Mouse (Mus musculus): ENCODE results near the gene March1.
"Not testable (repeated sequence)": the region's sequence is repeated elsewhere in the genome, so short reads cannot be mapped to it uniquely, and the experiment has no call there.

The March1 gene

GRCm38 (mm10) chr8:66323045-66323807, 705.5 kb downstream of the March1 start:
- peak; percentile 54 for DNase-seq

GRCm38 (mm10) chr8:66326396-66326795, 708.7 kb downstream of the March1 start:
- DNase-seq = no peak

- DNase-seq = no peak
Measured at GRCm38 (mm10) chr8:66332206-66332605, 714.5 kb downstream of the March1 start.

GRCm38 (mm10) chr8:66334265-66334664, 716.6 kb downstream of the March1 start:
- no peak for DNase-seq

GRCm38 (mm10) chr8:66339551-66339950, 721.9 kb downstream of the March1 start:
- no peak for DNase-seq

GRCm38 (mm10) chr8:66342928-66343327, 725.2 kb downstream of the March1 start:
- DNase-seq = no peak

GRCm38 (mm10) chr8:66362882-66363801, 745.4 kb downstream of the March1 start:
- DNase-seq = no peak

GRCm38 (mm10) chr8:66383694-66384373, 766.1 kb downstream of the March1 start:
- no peak for DNase-seq

GRCm38 (mm10) chr8:66386008-66386407, 768.3 kb downstream of the March1 start:
- DNase-seq = no peak

GRCm38 (mm10) chr8:66388693-66389092, 771.0 kb downstream of the March1 start:
- no peak for DNase-seq

- DNase-seq = no peak
Measured at GRCm38 (mm10) chr8:66391554-66391953, 773.9 kb downstream of the March1 start.

GRCm38 (mm10) chr8:66392900-66393299, 775.2 kb downstream of the March1 start:
- no peak for DNase-seq

- DNase-seq = no peak
Measured at GRCm38 (mm10) chr8:66394148-66394547, 776.4 kb downstream of the March1 start.

- no peak for DNase-seq
Measured at GRCm38 (mm10) chr8:66397811-66398210, 780.1 kb downstream of the March1 start.

GRCm38 (mm10) chr8:66400050-66400449, 782.4 kb downstream of the March1 start:
- DNase-seq = no peak

GRCm38 (mm10) chr8:66404711-66405414, 787.2 kb downstream of the March1 start:
- no peak for DNase-seq

- not testable (repeated sequence) for DNase-seq
Measured at GRCm38 (mm10) chr8:66405796-66406195, 788.1 kb downstream of the March1 start.

- no peak for DNase-seq
Measured at GRCm38 (mm10) chr8:66406596-66407361, 789.1 kb downstream of the March1 start.

- no peak for DNase-seq
Measured at GRCm38 (mm10) chr8:66410080-66410615, 792.4 kb downstream of the March1 start.

GRCm38 (mm10) chr8:66413101-66413500, 795.4 kb downstream of the March1 start:
- no peak for DNase-seq

GRCm38 (mm10) chr8:66415234-66415633, 797.5 kb downstream of the March1 start:
- no peak for DNase-seq
